Mouse (Mus musculus) stomach, embryonic 16.5 days (tissue): ENCODE results near the gene Marc2. TPM values are rescaled to one million over a fixed set of nuclear protein-coding genes. Genes with fewer than 3 reads are reported as not detected.

ENCODE experiments used
- ATAC-seq: fragments of 200-750 bp; cut with Nextera tagmentation; 2 replicates; pipeline ENCODE4 v1.8.0; 2017; ENCODE audit warnings: moderate number of reproducible peaks, moderate TSS enrichment; ENCODE audit not compliant: insufficient read depth, low FRiP score
- H3K27ac ChIP-seq: fragments of 300-500 bp; sonication (generic); 2 replicates; pipeline ENCODE4 v1.5.1; 2014; ENCODE audit warnings: low read length
- H3K27me3 ChIP-seq: fragments of 300-500 bp; sonication (generic); 2 replicates; pipeline ENCODE4 v1.6.1; 2014; ENCODE audit warnings: low read length, control low read depth, mixed read lengths; ENCODE audit not compliant: control insufficient read depth, insufficient read depth
- H3K36me3 ChIP-seq: fragments of 300-500 bp; sonication (generic); 2 replicates; pipeline ENCODE4 v1.6.1; 2014; ENCODE audit warnings: low read length; ENCODE audit not compliant: control insufficient read depth, insufficient read depth
- H3K4me1 ChIP-seq: fragments of 300-500 bp; sonication (generic); 2 replicates; pipeline ENCODE4 v1.6.1; 2014; ENCODE audit warnings: low read length, control low read depth, mixed read lengths; ENCODE audit not compliant: control insufficient read depth, insufficient read depth
- H3K4me2 ChIP-seq: fragments of 300-500 bp; sonication (generic); 2 replicates; pipeline ENCODE4 v1.6.1; 2014; ENCODE audit warnings: low read depth, low read length, mixed read lengths
- H3K4me3 ChIP-seq: fragments of 300-500 bp; sonication (generic); replicated peaks from 2 replicates; pipeline ENCODE4 v1.5.1; 2014; ENCODE audit warnings: mild to moderate bottlenecking, low read length
- H3K9ac ChIP-seq: fragments of 300-500 bp; sonication (generic); 2 replicates; pipeline ENCODE4 v1.6.1; 2014; ENCODE audit warnings: low read length
- H3K9me3 ChIP-seq: fragments of 300-500 bp; sonication (generic); replicated peaks from 2 replicates; pipeline ENCODE4 v1.6.1; 2016; ENCODE audit warnings: low read length, control low read depth; ENCODE audit not compliant: control insufficient read depth
- WGBS: fragments of 180-500 bp; shearing (Covaris S2); extraction: QIAGEN DNeasy Blood & Tissue Kit; methylation state at CpG from one replicate; pipeline ENCODE4 v1.1.7; 2014; 5-methylcytosine and 5-hydroxymethylcytosine counted together
- polyA plus RNA-seq: library from polyadenylated mRNA; unstranded; fragments of >200 nt; fragmentation: Nextera tagmentation; extraction: Ambion mirVana; gene quantifications from 2 replicates; pipeline ENCODE4 v1.2.1, GENCODE M21; 2015

Gene Marc2
- polyA plus RNA-seq, 1 experiment from 2014 or later, result 228 TPM

DNA sequence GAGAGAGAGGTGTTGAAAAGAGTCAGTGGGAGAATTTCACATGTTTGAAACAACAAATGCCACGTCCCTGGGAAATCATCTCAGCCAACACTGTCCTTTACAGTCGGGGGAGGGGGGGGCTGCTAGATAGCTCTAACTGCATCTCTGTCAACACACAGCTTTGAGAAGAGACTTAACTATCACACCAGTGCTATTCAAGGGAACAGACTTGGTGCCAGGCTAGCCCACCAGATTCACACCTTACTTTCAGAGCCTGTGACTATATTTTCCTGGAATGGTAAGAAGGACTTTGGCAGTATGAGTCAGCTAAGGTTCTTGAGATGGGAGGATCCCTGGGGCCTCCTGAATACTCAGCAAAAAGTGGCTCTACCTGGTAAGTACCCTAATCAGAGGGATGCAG lies 31.1 kb upstream of the Marc2 start:
- Histone ChIP-seq H3K4me3 (no peak overlapping the region), H3K9me3 (no peaks in the 10 kb centered on the region), H3K4me1 (0 out of 2 replicates have a peak, but pooled peaks cover 8% of the 10 kb centered on the region), H3K36me3 (no peaks in the 10 kb centered on the region), H3K9ac (no peak overlapping the region), H3K27ac (no peak overlapping the region), H3K4me2 (no peak overlapping the region), H3K27me3 (peaks cover 13% of the 10 kb centered on the region)
- ATAC-seq, result no peak
- 63% methylated on average over 2 of the region's 2 CpGs for WGBS

DNA sequence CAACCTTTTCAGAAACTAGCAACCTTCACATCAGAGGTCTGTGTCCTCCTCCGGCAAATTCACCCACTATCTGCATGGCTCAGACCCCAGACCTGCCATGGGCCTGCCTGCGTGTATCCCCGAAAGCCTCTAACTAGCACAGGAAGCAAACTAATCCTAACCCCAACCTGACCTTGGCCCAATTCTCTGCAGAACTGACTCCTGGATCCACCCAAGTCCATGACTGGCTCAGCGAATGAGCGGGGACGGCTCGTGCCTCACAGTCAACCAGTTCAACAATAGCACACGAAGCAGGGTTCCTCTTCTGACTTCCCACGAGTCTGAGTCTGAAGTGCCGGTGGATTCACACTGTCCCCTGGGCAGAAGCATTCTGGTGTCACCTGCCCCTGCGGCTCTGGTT lies 27.7 kb upstream of the Marc2 start:
- Histone ChIP-seq H3K4me2 (no peak overlapping the region), H3K36me3 (no peaks in the 10 kb centered on the region), H3K4me3 (no peak overlapping the region), H3K27me3 (0 out of 2 replicates have a peak, but pooled peaks cover 3% of the 10 kb centered on the region), H3K4me1 (peaks cover 22% of the 10 kb centered on the region), H3K9me3 (no peaks in the 10 kb centered on the region), H3K9ac (no peak overlapping the region), H3K27ac (no peak overlapping the region)
- 82% methylated on average over 11 of the region's 11 CpGs for WGBS
- no peak for ATAC-seq

DNA sequence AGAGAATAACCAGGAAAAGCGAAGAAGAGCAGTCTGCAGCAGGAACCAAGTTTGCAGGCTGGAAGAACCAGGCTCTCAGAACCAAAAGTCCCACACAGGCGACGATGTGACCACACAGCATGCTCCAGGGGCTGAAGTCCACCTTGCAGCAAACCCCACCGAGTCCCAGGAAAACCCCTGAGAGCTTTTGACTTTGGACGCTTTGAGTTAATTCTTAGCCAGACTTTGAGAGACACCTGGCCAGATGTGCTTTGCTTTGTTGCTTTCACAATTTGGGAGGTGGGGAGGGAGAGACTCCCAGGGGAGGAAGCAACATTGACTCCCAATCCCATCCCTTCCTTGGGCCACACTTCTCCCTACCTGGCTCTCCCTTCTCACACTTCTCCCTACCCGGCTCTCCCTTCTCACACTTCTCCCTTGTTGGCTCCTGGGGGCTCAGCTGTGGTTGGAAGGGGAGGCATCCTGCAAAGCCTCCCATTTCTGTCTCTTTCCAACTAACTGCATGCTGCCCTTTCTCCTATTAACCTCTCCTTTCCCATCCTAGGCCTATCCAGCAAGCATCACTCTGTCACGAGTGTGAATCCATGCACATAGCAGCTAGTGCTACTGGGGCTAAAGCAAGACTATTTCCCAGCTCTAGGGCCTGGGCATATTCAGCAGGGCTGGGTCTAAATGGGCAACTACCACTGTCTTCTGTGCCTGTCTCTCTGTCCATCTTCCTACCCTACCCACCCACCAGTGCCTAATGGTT lies 26.0 kb upstream of the Marc2 start:
- H3K9ac ChIP-seq, result no peak overlapping the region
- H3K9me3 ChIP-seq, result no peaks in the 10 kb centered on the region
- no peak overlapping the region for H3K4me3 ChIP-seq
- no peaks in the 10 kb centered on the region for H3K36me3 ChIP-seq
- 0 out of 2 replicates have a peak, but pooled peaks have one; percentile 9 for ATAC-seq
- no peak overlapping the region for H3K4me2 ChIP-seq
- no peaks in the 10 kb centered on the region for H3K27me3 ChIP-seq
- 59% methylated on average over 7 of the region's 7 CpGs for whole genome bisulfite sequencing
- peaks cover 22% of the 10 kb centered on the region for H3K4me1 ChIP-seq
- H3K27ac ChIP-seq, result peak overlapping the region; percentile 42; the same call in 1 of the 2 replicates

DNA sequence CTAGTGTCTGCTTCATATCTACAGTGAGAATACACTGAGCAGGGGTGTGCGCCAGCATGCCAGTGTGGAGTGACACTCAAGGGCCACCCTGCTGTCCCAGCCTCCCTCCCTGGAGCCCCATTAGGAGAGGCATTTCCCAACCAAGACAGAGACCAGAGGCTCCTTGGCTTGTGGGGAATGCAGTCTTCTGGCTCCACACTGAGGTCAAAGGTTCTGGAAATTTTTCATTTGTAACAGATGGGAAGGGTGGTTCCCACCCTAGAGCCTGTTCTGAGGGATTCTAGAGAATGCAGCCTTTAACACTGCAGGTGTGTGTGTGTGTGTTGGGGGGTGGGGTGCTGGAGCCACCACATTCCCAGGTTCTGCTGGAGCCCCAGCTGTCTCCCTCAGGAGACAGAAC lies 25.3 kb upstream of the Marc2 start:
- Histone ChIP-seq H3K4me3 (no peak overlapping the region), H3K4me1 (peaks cover 22% of the 10 kb centered on the region), H3K9me3 (no peaks in the 10 kb centered on the region), H3K27ac (peak overlapping the region; percentile 42; the same call in 1 of the 2 replicates), H3K4me2 (no peak overlapping the region), H3K36me3 (no peaks in the 10 kb centered on the region), H3K27me3 (no peaks in the 10 kb centered on the region), H3K9ac (no peak overlapping the region)
- WGBS, result 71% methylated on average over 1 of the region's 1 CpGs
- peak; percentile 54; the same call in 1 of the 2 replicates for ATAC-seq

DNA sequence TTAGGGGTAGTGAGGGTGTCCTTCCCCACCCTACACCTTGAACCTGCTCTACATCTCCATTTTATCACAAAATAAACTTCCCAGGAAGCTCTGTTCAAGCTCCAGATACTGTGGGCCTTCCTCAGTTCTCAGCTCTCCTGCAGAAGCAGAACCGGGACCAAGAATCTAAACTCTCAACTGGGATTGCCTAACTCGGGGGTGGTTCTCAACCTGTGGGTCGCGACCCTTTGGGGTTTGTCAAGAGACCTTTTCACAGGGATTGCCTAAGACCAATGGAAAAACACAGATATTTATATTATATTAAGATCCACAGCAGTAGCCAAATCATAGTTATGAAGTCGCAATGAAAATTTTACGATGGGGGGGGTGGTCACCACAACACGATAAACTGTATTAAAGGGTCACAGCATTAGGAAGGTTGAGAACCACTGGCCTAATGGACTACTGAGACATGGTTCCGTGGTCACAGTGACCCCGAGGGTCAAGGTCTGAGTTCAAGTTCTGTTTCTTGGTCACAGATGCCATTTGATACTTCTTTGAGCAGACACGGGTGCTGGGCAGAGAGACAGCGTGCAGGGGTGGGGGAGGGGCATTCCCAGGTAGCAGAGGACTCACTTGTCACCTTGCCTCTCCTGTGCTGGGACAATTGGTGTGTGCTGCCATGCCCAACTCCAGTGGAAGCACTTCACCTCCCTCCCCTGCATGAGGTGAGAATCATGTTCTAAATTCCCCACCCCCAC lies 24.6 kb upstream of the Marc2 start:
- Histone ChIP-seq H3K27me3 (no peaks in the 10 kb centered on the region), H3K27ac (peak overlapping the region; percentile 42; the same call in 1 of the 2 replicates), H3K9ac (no peak overlapping the region), H3K36me3 (no peaks in the 10 kb centered on the region), H3K4me1 (peaks cover 22% of the 10 kb centered on the region), H3K9me3 (no peaks in the 10 kb centered on the region), H3K4me2 (no peak overlapping the region), H3K4me3 (no peak overlapping the region)
- WGBS, result 75% methylated on average over 11 of the region's 11 CpGs
- no peak for ATAC-seq

DNA sequence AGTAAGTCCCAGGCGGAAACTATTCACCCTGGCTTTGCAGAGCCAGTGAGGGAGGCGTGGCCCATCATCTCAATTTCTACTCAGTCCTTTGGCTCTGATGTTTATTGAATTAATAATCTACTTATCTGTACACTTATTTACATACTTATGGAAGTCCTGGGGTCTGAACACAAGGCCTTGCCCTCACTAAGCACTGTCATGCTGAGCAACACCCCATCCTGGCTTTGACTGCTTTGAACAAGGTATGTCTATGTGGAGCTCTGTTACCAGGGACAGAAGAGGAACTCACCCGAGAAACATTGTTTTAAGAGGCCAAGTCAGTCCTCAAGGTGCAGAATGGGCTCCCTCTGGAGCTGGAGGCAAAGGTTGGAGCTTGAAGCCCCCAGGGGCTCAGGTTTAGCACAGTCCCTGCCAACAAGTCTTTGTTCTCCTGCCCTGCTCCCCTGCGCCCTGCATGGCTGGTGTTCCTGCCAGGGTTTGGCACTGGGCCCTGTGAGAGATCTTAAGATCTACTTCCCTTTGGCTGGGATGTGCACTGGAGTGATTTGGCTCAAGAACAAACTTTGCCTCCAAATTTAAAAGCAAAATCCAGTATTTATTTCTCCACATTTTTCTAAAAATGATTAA lies 23.8 kb upstream of the Marc2 start:
- Histone ChIP-seq H3K9me3 (no peaks in the 10 kb centered on the region), H3K27ac (no peak overlapping the region; the same call in 1 of the 2 replicates), H3K4me3 (no peak overlapping the region), H3K4me2 (no peak overlapping the region), H3K9ac (no peak overlapping the region), H3K27me3 (no peaks in the 10 kb centered on the region), H3K4me1 (peaks cover 22% of the 10 kb centered on the region), H3K36me3 (no peaks in the 10 kb centered on the region)
- ATAC-seq, result no peak
- WGBS, result 63% methylated on average over 4 of the region's 4 CpGs

DNA sequence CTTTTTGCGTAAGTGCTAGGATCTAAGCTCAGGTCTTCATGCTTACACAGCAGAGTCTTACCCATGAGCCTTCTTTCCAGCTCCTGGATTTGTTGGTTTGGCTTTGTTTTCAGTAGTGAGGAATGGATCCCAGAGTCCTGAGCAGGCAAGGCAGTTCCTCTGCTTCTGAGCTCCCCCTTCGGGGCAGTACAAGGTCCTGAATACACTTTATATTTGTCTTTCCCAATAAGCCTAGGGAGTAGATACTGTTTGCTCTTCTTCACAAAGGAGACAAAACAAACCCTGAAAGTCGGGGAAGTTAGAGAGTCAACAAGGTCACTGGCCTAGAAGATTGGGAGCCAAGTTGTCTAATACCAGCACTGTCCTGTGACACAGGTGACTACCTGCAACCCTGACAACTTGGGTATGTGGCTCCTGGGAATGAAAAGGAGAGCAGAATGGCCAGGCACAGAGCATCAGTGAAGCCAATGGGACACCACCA lies 21.4 kb upstream of the Marc2 start:
- Histone ChIP-seq H3K4me3 (no peak overlapping the region), H3K27me3 (no peaks in the 10 kb centered on the region), H3K4me1 (peaks cover 22% of the 10 kb centered on the region), H3K4me2 (no peak overlapping the region), H3K9me3 (no peaks in the 10 kb centered on the region), H3K36me3 (no peaks in the 10 kb centered on the region), H3K27ac (no peak overlapping the region), H3K9ac (no peak overlapping the region)
- no peak for ATAC-seq
- 61% methylated on average over 3 of the region's 3 CpGs for WGBS

DNA sequence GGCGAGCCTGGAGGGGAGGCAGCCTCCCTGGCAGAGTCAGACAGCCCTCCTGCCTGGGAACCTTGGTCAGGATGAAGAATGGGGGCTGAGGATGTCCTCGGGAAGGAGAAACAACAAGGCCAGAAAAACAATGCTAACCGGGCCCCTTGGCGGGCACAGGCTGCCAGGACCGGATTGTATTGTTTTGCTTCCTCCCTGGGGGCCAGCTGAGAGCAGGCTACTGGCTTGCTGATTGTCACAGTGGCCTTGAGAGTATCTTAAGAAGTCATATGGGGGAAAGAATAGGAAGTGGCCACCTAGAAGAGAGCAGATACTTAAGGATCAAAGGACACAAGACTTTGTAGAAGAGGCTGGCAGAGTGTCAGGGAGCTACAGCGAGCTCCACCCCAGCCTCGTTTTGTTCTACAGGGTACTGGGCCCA lies 18.1 kb upstream of the Marc2 start:
- ATAC-seq, result no peak
- WGBS, result 42% methylated on average over 7 of the region's 7 CpGs
- H3K4me1 ChIP-seq, result no peaks in the 10 kb centered on the region
- no peaks in the 10 kb centered on the region for H3K27me3 ChIP-seq
- peak overlapping the region; percentile 11; the same call in 1 of the 2 replicates for H3K27ac ChIP-seq
- H3K4me2 ChIP-seq, result no peak overlapping the region
- H3K4me3 ChIP-seq, result no peak overlapping the region
- no peaks in the 10 kb centered on the region for H3K9me3 ChIP-seq
- no peaks in the 10 kb centered on the region for H3K36me3 ChIP-seq
- H3K9ac ChIP-seq, result no peak overlapping the region

DNA sequence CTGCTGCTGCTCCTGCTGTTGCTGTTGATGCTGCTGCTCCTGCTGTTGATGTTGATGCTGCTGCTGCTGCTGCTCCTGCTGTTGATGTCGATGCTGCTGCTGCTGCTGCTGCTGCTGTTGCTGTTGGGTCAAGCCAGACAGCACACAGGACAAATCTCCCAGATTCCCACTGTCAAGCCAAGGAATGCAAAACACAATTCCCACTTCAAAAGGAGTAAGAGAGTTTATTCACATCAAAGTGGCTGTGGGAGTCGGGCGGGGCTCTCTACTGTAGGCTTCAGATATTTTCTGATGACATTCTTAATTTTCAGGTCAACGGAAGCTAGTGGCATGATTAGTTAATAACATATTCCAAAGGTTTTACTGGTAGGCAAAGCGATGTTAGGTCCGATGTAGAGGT lies 16.4 kb upstream of the Marc2 start:
- Histone ChIP-seq H3K27me3 (no peaks in the 10 kb centered on the region), H3K9me3 (no peaks in the 10 kb centered on the region), H3K4me1 (no peaks in the 10 kb centered on the region), H3K4me2 (no peak overlapping the region), H3K9ac (no peak overlapping the region), H3K4me3 (no peak overlapping the region), H3K27ac (no peak overlapping the region), H3K36me3 (no peaks in the 10 kb centered on the region)
- 81% methylated on average over 6 of the region's 6 CpGs for WGBS
- no peak for ATAC-seq
